Mouse (Mus musculus) ES-Bruce4 (cell line): ENCODE data around the gene Skp2.

Experiments
- CTCF ChIP-seq: IDR thresholded peaks from one replicate; pipeline ENCODE4 v1.8.1; 2011; ENCODE audit warnings: low read depth, low read length
- EP300 ChIP-seq: IDR thresholded peaks from 2 replicates; pipeline ENCODE4 v1.6.1; 2011; ENCODE audit warnings: low read depth, low read length; ENCODE audit not compliant: insufficient read depth
- POLR2A ChIP-seq: IDR thresholded peaks from one replicate; pipeline ENCODE4 v1.8.1; 2011; ENCODE audit warnings: low read length; ENCODE audit not compliant: insufficient read depth

DNA sequence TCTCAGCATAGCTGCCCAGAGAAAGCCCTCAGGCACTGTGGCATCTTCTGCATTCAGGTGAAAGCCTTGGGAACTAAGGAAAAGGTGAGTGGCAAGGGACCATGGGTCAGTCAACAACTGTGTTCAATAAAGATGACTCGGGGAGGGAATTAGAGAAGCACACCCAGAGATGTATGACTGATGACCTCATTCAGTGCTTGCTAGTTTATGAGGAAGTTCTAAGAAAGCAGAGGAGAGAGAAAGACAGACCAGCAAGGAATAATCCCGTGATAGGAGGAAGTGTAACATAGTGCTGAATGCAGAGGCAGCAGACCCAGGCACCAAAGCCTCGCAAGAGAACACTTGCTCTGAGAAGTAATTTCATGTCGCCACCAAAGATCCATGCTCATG, 23.7 kb downstream of the Skp2 start:
- TF ChIP-seq CTCF, result no peak
- no peak for TF ChIP-seq POLR2A
- no peak for TF ChIP-seq EP300
